ENCODE assay signal across 17 mouse cellular contexts in the genomic region with DNA sequence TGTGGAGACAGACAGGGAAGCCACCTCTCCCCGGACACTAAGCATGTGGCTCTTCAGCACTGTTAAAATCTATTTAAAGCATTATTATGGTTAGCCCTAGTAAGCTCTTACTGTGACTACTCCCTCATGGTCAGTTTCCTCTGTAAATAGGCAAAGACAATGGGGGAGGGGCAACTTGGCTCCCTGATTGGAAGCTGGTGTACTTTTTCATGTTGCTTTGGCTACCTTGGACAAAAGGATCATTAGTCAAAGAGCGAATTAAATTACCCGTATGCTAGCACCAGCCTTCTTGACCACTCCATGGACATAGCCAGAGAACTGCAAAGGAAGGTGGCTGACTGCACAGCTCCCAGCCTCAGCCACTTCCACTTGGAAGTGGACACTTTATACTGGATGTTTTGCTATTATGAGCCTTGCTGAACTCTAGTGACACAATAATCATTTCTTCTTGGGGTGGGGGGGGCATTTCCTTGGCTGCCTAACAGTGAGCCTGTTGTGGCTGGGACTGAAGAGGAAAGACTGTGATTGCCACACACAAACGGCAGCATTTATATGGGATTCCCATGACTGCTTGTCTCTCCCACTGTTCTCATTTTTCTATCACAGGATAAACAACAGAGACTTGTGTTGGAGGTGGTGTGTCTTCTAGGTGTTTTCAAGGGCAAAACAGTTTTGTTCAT.
DNase-seq lines count a peak whose midpoint lies in the region; ATAC-seq lines count a peak whose summit lies in the region.
"Had no signal": no experiment of that assay in that cellular context is flagged by ENCODE, and none has a peak within 500 bp of the region (broad histone marks: within the 10 kb centered on the region; RNA-seq: fewer than 3 reads in every experiment).

No protein-coding gene starts in this region.

- H3K36me3 ChIP-seq in hindbrain, embryonic 10.5 days = no peaks in the 10 kb centered on the region
- no peaks in the 10 kb centered on the region for H3K36me3 ChIP-seq in hindbrain, embryonic 13.5 days
- H3K36me3 ChIP-seq in lung, embryonic 15.5 days = no peaks in the 10 kb centered on the region
- H3K36me3 ChIP-seq: forebrain, embryonic 15.5 days; neural tube, embryonic 13.5 days had no signal

- H3K4me3 ChIP-seq in hindbrain, embryonic 10.5 days = no peak overlapping the region
- no peak overlapping the region for H3K4me3 ChIP-seq in hindbrain, embryonic 13.5 days
- no peak overlapping the region for H3K4me3 ChIP-seq in lung, embryonic 15.5 days
- H3K4me3 ChIP-seq: forebrain, embryonic 15.5 days; heart, adult 2 months; neural tube, embryonic 13.5 days had no signal

- H3K4me1 ChIP-seq in hindbrain, embryonic 10.5 days (replicated peaks) = peaks cover 26% of the 10 kb centered on the region
- peaks cover 14% of the 10 kb centered on the region for H3K4me1 ChIP-seq in hindbrain, embryonic 13.5 days (replicated peaks)
- H3K4me1 ChIP-seq in lung, embryonic 15.5 days = peaks cover 9% of the 10 kb centered on the region; the same call in 1 of the 2 replicates

- no peak overlapping the region for H3K4me2 ChIP-seq in hindbrain, embryonic 13.5 days
- no peak overlapping the region for H3K4me2 ChIP-seq in lung, embryonic 15.5 days
- H3K4me2 ChIP-seq: forebrain, embryonic 15.5 days; neural tube, embryonic 13.5 days had no signal

- H3K9ac ChIP-seq in hindbrain, embryonic 13.5 days = no peak overlapping the region
- no peak overlapping the region for H3K9ac ChIP-seq in lung, embryonic 15.5 days
- H3K9ac ChIP-seq: forebrain, embryonic 15.5 days; neural tube, embryonic 13.5 days had no signal

- DNase-seq in hindbrain, embryonic 10.5 days (ENCODE audit: low spot score) = no peak
- DNase-seq in lung, postnatal 14 days = no peak
- peak; percentile 78 for DNase-seq in brain, adult 2 months (ENCODE audit: low read depth, low spot score)
- DNase-seq in mesoderm, embryonic 11.5 days (ENCODE audit: low read depth, low spot score) = peak; percentile 19
- no peak for DNase-seq in neural tube, embryonic 10.5 days (ENCODE audit: extremely low spot score, low spot score)
- DNase-seq: cerebellum, adult 11 months; cerebellum, postnatal 36 days; gastrocnemius, postnatal 10 days; heart, adult 2 months; kidney, adult 8-10 months; liver had no signal

- peak overlapping the region; percentile 16; the same call in 1 of the 2 replicates for H3K27ac ChIP-seq in hindbrain, embryonic 10.5 days
- no peak overlapping the region for H3K27ac ChIP-seq in hindbrain, embryonic 13.5 days
- no peak overlapping the region for H3K27ac ChIP-seq in lung, embryonic 15.5 days
- H3K27ac ChIP-seq: forebrain, embryonic 15.5 days; heart, adult 2 months; neural tube, embryonic 13.5 days had no signal

- H3K9me3 ChIP-seq in hindbrain, embryonic 10.5 days = no peaks in the 10 kb centered on the region
- H3K9me3 ChIP-seq in hindbrain, embryonic 13.5 days = no peaks in the 10 kb centered on the region
- no peaks in the 10 kb centered on the region for H3K9me3 ChIP-seq in lung, embryonic 15.5 days
- H3K9me3 ChIP-seq: forebrain, embryonic 15.5 days; neural tube, embryonic 13.5 days had no signal

- 47% methylated on average over 4 of the region's 4 CpGs for WGBS in hindbrain, embryonic 10.5 days
- 22% methylated on average over 4 of the region's 4 CpGs for WGBS in hindbrain, embryonic 13.5 days
- 40% methylated on average over 4 of the region's 4 CpGs for WGBS in lung, embryonic 15.5 days

- no peak for ATAC-seq in hindbrain, embryonic 13.5 days (ENCODE audit: low FRiP score)
- 0 out of 2 replicates have a peak, but pooled peaks have one; percentile 35 for ATAC-seq in lung, embryonic 15.5 days (ENCODE audit: borderline replicate concordance, extremely low read depth, low FRiP score, low TSS enrichment)
- ATAC-seq in frontal cortex, adult (ENCODE audit: low TSS enrichment) = no peak
- ATAC-seq: forebrain, embryonic 15.5 days; Patski had no signal

- H3K27me3 ChIP-seq in hindbrain, embryonic 10.5 days (ENCODE audit: insufficient read depth, poor library complexity, severe bottlenecking) = no peaks in the 10 kb centered on the region
- no peaks in the 10 kb centered on the region for H3K27me3 ChIP-seq in hindbrain, embryonic 13.5 days
- H3K27me3 ChIP-seq in lung, embryonic 15.5 days = no peaks in the 10 kb centered on the region
- H3K27me3 ChIP-seq: forebrain, embryonic 15.5 days; neural tube, embryonic 13.5 days; Patski had no signal

Comparison
In these comparisons a context has a peak if more than half of its experiments do, and no peak if none do; other contexts are left out.
1. DNase-seq: peak in brain, adult 2 months (single experiment) and mesoderm, embryonic 11.5 days (single experiment); none in hindbrain, embryonic 10.5 days (single experiment), lung, postnatal 14 days (single experiment) and neural tube, embryonic 10.5 days (single experiment).